Mouse (Mus musculus): Measurements from ENCODE around the gene Ropn1l. TPM values are rescaled to one million over a fixed set of nuclear protein-coding genes. Genes with fewer than 3 reads are reported as not detected.

Ropn1l gene
- polyA plus RNA-seq, 1 experiment from 2014 or later = 1.4 TPM

DNA sequence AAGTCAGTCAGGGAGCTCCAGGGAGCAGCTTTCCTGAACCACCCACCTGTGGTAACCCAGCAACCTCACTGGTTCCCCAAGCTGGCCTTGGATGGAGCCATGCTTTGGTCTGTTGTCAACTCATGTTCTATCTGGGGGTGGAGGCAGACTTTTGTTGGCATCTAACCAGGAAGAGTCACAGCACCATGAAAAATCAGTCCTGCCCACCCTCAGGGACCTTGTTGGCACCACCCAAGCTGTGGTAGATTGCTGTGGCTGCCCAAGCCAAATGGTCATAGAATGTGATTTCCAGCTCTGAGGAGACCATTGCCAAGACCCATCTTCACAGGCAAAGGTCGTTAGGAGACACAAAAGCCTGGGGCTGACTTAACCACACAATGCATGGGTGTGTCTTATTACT, 17.5 kb downstream of the Ropn1l start:
- H3K27me3 ChIP-seq (ENCODE audit: control insufficient read depth, insufficient read depth, low read length) = no peaks in the 10 kb centered on the region
- WGBS = 46% methylated on average over 1 of the region's 1 CpGs
- H3K4me1 ChIP-seq (ENCODE audit: control insufficient read depth, insufficient read depth, low read length) = no peaks in the 10 kb centered on the region
- H3K4me3 ChIP-seq (ENCODE audit: low read depth, low read length) = no peak overlapping the region
- H3K4me2 ChIP-seq (replicated peaks; ENCODE audit: low read depth, low read length) = no peak overlapping the region
- no peaks in the 10 kb centered on the region for H3K9me3 ChIP-seq (ENCODE audit: control insufficient read depth, low read depth, low read length)
- no peaks in the 10 kb centered on the region for H3K36me3 ChIP-seq (ENCODE audit: control insufficient read depth, insufficient read depth, low read length)
- no peak overlapping the region for H3K27ac ChIP-seq (ENCODE audit: low read length)
- no peak for ATAC-seq (ENCODE audit: insufficient number of reproducible peaks, insufficient read depth, low FRiP score, low read depth)
- H3K9ac ChIP-seq (replicated peaks; ENCODE audit: low read depth, low read length) = no peak overlapping the region

DNA sequence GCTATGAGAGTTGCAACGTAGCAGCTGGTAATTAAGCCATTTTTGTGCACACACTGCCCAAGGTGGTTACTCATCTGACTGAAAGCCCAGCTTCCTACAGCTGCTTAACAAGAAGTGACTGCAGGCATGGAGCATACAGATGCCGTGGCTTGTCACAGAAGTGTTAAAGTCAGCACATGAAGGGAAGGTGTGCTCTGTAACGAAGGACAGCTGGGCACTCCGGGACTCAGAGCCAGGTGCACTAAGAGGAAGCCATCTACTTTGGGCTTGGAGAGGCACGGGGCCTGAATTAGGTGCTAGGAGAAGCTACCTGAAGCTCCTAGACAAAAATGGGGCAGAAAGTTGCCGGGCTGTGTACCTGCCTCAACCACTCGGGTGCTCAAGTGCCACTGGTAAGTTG, 19.8 kb downstream of the Ropn1l start:
- Histone ChIP-seq H3K36me3 (ENCODE audit: control insufficient read depth, insufficient read depth, low read length) (no peaks in the 10 kb centered on the region), H3K9me3 (ENCODE audit: control insufficient read depth, low read depth, low read length) (no peaks in the 10 kb centered on the region), H3K27me3 (ENCODE audit: control insufficient read depth, insufficient read depth, low read length) (no peaks in the 10 kb centered on the region), H3K4me1 (ENCODE audit: control insufficient read depth, insufficient read depth, low read length) (no peaks in the 10 kb centered on the region), H3K9ac (replicated peaks; ENCODE audit: low read depth, low read length) (no peak overlapping the region), H3K4me3 (ENCODE audit: low read depth, low read length) (no peak overlapping the region), H3K27ac (ENCODE audit: low read length) (no peak overlapping the region), H3K4me2 (replicated peaks; ENCODE audit: low read depth, low read length) (no peak overlapping the region)
- 61% methylated on average over 7 of the region's 7 CpGs for WGBS
- no peak for ATAC-seq (ENCODE audit: insufficient number of reproducible peaks, insufficient read depth, low FRiP score, low read depth)

DNA sequence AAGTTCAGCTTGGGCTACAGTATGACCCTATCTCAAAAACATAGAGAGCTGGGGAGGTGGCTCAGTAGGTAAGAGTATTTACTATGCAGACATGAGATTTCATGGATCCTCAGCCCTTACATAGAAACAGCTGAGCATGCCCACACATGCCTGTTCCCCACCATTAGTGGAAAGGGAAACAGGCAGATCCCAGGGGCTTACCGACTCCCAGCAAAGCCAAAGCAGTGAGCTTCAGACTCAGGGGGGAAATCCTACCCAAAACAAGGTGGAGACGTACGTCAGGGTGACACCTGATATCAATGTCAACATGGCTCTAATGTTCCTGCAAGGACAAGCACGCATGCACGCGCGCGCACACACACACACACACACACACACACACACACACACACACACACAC, 21.7 kb downstream of the Ropn1l start:
- ATAC-seq (ENCODE audit: insufficient number of reproducible peaks, insufficient read depth, low FRiP score, low read depth) = no peak
- no peaks in the 10 kb centered on the region for H3K27me3 ChIP-seq (ENCODE audit: control insufficient read depth, insufficient read depth, low read length)
- H3K9me3 ChIP-seq (ENCODE audit: control insufficient read depth, low read depth, low read length) = no peaks in the 10 kb centered on the region
- WGBS = 79% methylated on average over 8 of the region's 8 CpGs
- H3K27ac ChIP-seq (ENCODE audit: low read length) = no peak overlapping the region
- no peak overlapping the region for H3K4me2 ChIP-seq (replicated peaks; ENCODE audit: low read depth, low read length)
- no peaks in the 10 kb centered on the region for H3K36me3 ChIP-seq (ENCODE audit: control insufficient read depth, insufficient read depth, low read length)
- no peak overlapping the region for H3K4me3 ChIP-seq (ENCODE audit: low read depth, low read length)
- no peaks in the 10 kb centered on the region for H3K4me1 ChIP-seq (ENCODE audit: control insufficient read depth, insufficient read depth, low read length)
- H3K9ac ChIP-seq (replicated peaks; ENCODE audit: low read depth, low read length) = no peak overlapping the region

DNA sequence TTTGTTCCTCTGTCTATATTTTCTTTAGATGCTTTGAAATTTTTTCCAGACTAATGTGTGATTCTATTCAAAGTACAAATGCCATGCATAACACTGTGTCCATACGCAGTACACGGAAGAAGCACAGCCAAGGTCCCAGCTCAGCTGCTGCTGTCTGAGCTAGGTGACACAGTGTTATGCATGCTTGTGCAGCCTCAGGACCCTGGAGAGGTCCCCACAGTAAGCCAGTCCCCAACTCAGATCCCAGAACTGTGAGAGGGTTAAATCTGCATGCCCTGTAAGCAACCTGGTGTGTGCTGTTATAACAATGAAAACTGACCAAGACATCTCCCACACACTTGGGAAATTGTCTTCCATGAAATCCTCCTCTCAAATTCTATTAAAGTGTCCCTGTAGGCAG, 23.5 kb downstream of the Ropn1l start:
- no peaks in the 10 kb centered on the region for H3K27me3 ChIP-seq (ENCODE audit: control insufficient read depth, insufficient read depth, low read length)
- no peak; the same call in 1 of the 2 replicates for ATAC-seq (ENCODE audit: insufficient number of reproducible peaks, insufficient read depth, low FRiP score, low read depth)
- no peak overlapping the region for H3K9ac ChIP-seq (replicated peaks; ENCODE audit: low read depth, low read length)
- H3K27ac ChIP-seq (ENCODE audit: low read length) = no peak overlapping the region
- no peaks in the 10 kb centered on the region for H3K9me3 ChIP-seq (ENCODE audit: control insufficient read depth, low read depth, low read length)
- no peak overlapping the region for H3K4me3 ChIP-seq (ENCODE audit: low read depth, low read length)
- no peak overlapping the region for H3K4me2 ChIP-seq (replicated peaks; ENCODE audit: low read depth, low read length)
- 69% methylated on average over 2 of the region's 2 CpGs for WGBS
- H3K4me1 ChIP-seq (ENCODE audit: control insufficient read depth, insufficient read depth, low read length) = no peaks in the 10 kb centered on the region
- H3K36me3 ChIP-seq (ENCODE audit: control insufficient read depth, insufficient read depth, low read length) = no peaks in the 10 kb centered on the region

DNA sequence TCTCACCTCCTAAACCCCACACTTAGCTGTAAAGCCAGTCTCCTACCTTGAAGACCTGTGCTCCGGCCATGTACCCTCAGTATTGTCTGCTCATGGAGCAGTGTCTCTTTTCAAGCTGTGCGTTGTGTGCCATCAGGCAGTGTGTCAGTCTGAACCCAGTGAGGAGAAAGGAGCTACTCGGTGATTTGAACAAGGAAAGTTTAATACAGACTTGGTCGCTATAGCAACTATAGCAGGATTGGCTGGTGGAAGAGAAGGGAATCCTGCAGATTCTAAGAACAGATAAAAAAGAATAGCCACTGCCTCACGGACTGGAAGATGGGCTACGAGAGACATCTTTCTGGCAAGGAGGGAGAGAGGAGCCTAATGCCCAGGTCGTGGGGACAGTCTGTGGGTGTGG, 24.1 kb downstream of the Ropn1l start:
- no peak for ATAC-seq (ENCODE audit: insufficient number of reproducible peaks, insufficient read depth, low FRiP score, low read depth)
- WGBS = 72% methylated on average over 7 of the region's 7 CpGs
- Histone ChIP-seq H3K4me2 (replicated peaks; ENCODE audit: low read depth, low read length) (no peak overlapping the region), H3K9me3 (ENCODE audit: control insufficient read depth, low read depth, low read length) (no peaks in the 10 kb centered on the region), H3K27ac (ENCODE audit: low read length) (no peak overlapping the region), H3K4me3 (ENCODE audit: low read depth, low read length) (no peak overlapping the region), H3K9ac (replicated peaks; ENCODE audit: low read depth, low read length) (no peak overlapping the region), H3K4me1 (ENCODE audit: control insufficient read depth, insufficient read depth, low read length) (no peaks in the 10 kb centered on the region), H3K27me3 (ENCODE audit: control insufficient read depth, insufficient read depth, low read length) (no peaks in the 10 kb centered on the region), H3K36me3 (ENCODE audit: control insufficient read depth, insufficient read depth, low read length) (no peaks in the 10 kb centered on the region)

DNA sequence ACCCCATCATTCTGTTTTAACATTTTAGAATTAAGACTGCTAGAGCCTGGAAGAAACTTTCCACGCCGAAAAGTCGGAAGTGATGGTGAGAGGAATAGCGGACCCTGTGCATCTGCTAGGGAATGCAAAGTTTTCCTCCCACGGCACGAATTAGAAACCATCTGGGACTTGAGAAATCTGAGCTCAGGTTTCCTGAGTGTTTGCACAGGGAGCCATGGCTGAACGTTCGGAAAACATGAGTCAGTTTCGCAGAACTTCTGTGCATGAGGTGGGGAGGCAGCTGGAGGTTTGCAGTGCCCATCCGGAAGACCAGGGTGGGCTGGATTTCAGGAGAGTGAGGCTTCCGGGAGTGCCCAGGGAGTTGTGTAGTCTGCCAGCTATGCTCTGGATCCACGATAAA, 25.0 kb downstream of the Ropn1l start:
- H3K27ac ChIP-seq (ENCODE audit: low read length) = no peak overlapping the region
- H3K36me3 ChIP-seq (ENCODE audit: control insufficient read depth, insufficient read depth, low read length) = no peaks in the 10 kb centered on the region
- H3K9me3 ChIP-seq (ENCODE audit: control insufficient read depth, low read depth, low read length) = no peaks in the 10 kb centered on the region
- H3K4me2 ChIP-seq (replicated peaks; ENCODE audit: low read depth, low read length) = no peak overlapping the region
- 59% methylated on average over 12 of the region's 12 CpGs for WGBS
- no peaks in the 10 kb centered on the region for H3K4me1 ChIP-seq (ENCODE audit: control insufficient read depth, insufficient read depth, low read length)
- ATAC-seq (ENCODE audit: insufficient number of reproducible peaks, insufficient read depth, low FRiP score, low read depth) = no peak
- no peaks in the 10 kb centered on the region for H3K27me3 ChIP-seq (ENCODE audit: control insufficient read depth, insufficient read depth, low read length)
- H3K9ac ChIP-seq (replicated peaks; ENCODE audit: low read depth, low read length) = no peak overlapping the region
- no peak overlapping the region for H3K4me3 ChIP-seq (ENCODE audit: low read depth, low read length)

DNA sequence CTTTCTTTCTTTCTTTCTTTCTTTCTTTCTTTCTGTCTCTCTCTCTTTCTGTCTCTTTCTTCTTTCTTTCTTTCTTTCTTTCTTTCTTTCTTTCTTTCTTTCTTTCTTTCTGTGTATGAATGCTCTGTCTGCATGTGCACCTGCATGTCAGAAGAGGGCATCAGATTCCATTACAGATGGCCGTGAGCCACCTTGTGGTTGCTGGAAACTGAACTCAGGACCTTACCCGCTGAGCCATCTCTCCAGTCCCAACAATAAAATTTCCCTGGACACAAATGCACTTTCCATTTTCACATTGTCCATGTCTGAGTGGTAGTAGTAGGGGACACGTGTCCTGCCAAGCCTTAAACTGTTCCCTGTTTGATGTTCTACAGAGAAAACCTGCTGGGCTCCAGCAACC, 26.1 kb downstream of the Ropn1l start:
- Histone ChIP-seq H3K4me2 (replicated peaks; ENCODE audit: low read depth, low read length) (no peak overlapping the region), H3K4me1 (ENCODE audit: control insufficient read depth, insufficient read depth, low read length) (no peaks in the 10 kb centered on the region), H3K4me3 (ENCODE audit: low read depth, low read length) (no peak overlapping the region), H3K9ac (replicated peaks; ENCODE audit: low read depth, low read length) (no peak overlapping the region), H3K27ac (ENCODE audit: low read length) (no peak overlapping the region), H3K9me3 (ENCODE audit: control insufficient read depth, low read depth, low read length) (no peaks in the 10 kb centered on the region), H3K36me3 (ENCODE audit: control insufficient read depth, insufficient read depth, low read length) (no peaks in the 10 kb centered on the region), H3K27me3 (ENCODE audit: control insufficient read depth, insufficient read depth, low read length) (no peaks in the 10 kb centered on the region)
- 57% methylated on average over 3 of the region's 3 CpGs for WGBS
- ATAC-seq (ENCODE audit: insufficient number of reproducible peaks, insufficient read depth, low FRiP score, low read depth) = no peak

DNA sequence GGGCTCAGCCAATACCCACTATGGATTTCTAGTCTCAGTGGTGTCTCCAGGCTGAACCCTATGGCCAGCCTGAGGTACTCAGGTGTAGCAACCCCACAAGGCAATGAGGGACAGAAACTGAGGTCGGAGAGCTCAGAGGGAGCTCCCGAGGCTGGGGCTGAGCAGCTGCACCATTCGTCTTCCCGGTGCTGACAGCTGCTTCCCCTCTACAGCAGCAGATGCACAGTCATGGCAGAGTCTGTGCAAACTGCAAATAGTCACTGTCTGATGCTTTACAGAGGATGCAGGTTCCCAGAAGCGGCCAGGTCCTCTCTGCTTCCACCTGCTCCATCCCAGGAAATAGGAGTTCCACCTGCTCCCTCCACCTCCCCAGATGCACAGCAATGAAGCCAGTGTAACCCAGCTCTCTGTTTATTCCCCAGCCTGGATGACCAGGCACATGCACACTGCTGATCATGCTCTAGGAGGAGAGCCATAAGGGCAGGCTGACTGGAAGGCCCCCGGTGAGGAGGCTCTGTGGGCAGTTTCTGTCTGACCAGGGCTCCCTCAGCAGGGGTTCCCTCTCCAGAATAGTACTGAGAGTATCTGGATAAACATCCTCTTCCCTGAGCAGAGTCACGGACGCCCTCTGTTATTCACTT, 27.4 kb downstream of the Ropn1l start:
- Histone ChIP-seq H3K4me3 (ENCODE audit: low read depth, low read length) (no peak overlapping the region), H3K27ac (ENCODE audit: low read length) (no peak overlapping the region), H3K4me1 (ENCODE audit: control insufficient read depth, insufficient read depth, low read length) (no peaks in the 10 kb centered on the region), H3K27me3 (ENCODE audit: control insufficient read depth, insufficient read depth, low read length) (no peaks in the 10 kb centered on the region), H3K9me3 (ENCODE audit: control insufficient read depth, low read depth, low read length) (no peaks in the 10 kb centered on the region), H3K36me3 (ENCODE audit: control insufficient read depth, insufficient read depth, low read length) (no peaks in the 10 kb centered on the region), H3K9ac (replicated peaks; ENCODE audit: low read depth, low read length) (no peak overlapping the region), H3K4me2 (replicated peaks; ENCODE audit: low read depth, low read length) (no peak overlapping the region)
- 28% methylated on average over 8 of the region's 8 CpGs for WGBS
- no peak for ATAC-seq (ENCODE audit: insufficient number of reproducible peaks, insufficient read depth, low FRiP score, low read depth)

DNA sequence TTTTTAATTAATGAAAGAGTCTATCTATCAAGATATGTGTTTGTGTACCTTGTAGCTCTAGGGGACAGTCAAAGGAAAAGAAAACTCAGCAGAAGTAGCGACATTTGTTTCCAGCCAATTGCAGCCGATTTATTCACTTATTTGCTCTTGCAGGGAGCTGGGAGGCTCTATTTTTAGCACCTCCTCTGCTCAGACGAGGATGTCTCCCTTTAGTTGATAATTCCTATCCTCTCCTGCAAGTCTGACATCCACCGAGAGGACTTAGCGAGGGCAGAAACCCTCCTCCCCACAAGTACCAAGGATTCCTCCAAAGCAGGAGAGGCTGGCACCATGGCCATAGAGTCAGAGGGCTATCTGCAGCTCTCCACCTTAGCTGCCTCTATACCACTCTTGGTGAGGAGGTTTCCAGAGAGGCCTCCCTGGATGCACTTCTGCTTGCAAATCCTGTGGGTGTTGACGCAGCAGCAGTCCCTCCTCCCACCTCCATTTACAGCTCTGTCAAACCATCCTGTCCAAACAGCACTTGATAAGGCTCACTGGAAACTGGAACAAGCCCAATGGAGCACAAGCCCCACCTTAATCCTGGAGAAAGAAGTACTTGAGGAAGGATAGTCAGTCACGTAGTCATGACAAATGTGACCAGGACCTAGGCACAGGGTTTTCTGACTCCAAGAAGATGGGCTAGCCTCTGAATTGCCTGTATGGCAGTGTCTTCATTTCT, 30.7 kb downstream of the Ropn1l start:
- WGBS = 44% methylated on average over 7 of the region's 7 CpGs
- H3K36me3 ChIP-seq (ENCODE audit: control insufficient read depth, insufficient read depth, low read length) = no peaks in the 10 kb centered on the region
- H3K27me3 ChIP-seq (ENCODE audit: control insufficient read depth, insufficient read depth, low read length) = no peaks in the 10 kb centered on the region
- no peak overlapping the region for H3K4me3 ChIP-seq (ENCODE audit: low read depth, low read length)
- no peak overlapping the region for H3K4me2 ChIP-seq (replicated peaks; ENCODE audit: low read depth, low read length)
- ATAC-seq (ENCODE audit: insufficient number of reproducible peaks, insufficient read depth, low FRiP score, low read depth) = peak; percentile 57; the same call in 1 of the 2 replicates
- no peaks in the 10 kb centered on the region for H3K9me3 ChIP-seq (ENCODE audit: control insufficient read depth, low read depth, low read length)
- H3K9ac ChIP-seq (replicated peaks; ENCODE audit: low read depth, low read length) = no peak overlapping the region
- no peak overlapping the region for H3K27ac ChIP-seq (ENCODE audit: low read length)
- no peaks in the 10 kb centered on the region for H3K4me1 ChIP-seq (ENCODE audit: control insufficient read depth, insufficient read depth, low read length)
